Mouse (Mus musculus): ENCODE data around the gene Slit3.

Slit3 gene

DNA sequence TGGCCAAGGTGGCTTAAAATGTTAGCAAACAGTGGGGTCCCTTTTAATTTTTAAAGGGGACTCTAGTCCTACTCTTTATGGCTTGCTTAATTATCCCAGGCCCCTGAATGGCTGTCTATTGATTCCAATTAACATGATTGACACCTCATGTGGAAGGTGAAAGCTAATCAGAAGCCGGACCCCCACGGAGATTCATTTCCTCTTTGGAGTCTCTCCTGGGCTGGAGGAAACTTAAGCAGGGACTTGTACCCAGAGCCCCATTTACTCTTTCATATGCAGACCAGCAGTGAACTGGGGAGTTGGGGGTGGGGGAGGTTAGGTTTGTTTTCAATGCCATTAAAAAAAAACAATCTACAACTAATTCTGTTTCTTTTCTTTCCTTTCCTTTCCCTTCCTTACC lies 230.4 kb downstream of the Slit3 start:
- DNase-seq (ENCODE audit: low spot score): no peak

DNA sequence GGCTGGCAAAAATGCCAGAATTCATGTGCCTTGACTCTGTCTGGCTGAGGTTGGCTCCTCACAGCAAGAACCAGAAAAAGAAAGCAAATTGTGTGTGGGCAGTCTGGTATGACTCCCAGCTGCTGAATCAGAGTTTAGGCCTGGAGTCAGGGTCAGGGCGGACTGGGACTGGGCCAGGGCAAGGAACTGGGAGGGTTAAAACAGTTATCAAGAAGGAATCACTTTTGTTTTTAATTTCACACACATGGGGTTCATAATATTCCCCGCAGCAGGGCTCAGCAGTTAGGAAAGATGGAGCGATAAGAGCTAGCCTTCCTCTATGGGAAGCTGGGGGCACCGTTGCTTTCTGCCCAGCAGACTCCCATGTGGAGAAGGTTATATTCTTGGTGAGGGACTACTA lies 234.8 kb downstream of the Slit3 start:
- no peak for DNase-seq (ENCODE audit: low spot score)

DNA sequence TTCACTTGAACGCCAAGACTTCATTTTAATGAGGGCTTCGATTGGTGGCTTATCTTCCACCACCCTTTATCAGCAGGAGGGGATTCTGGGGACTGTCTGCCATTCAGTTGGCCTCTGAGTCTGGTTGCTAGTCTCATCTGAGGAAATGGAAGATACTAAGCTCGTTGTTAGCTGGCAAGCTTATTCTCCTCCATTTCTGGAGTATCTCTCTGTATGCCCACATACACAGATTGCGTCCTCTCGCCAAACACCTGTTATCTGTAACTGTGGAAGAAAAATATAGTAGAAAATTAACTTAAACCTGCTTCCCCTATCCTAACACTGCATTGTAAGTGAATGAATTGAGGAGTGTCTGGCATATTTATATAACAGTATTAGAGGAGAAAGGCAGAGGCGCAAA lies 240.0 kb downstream of the Slit3 start:
- no peak for DNase-seq (ENCODE audit: low spot score)

DNA sequence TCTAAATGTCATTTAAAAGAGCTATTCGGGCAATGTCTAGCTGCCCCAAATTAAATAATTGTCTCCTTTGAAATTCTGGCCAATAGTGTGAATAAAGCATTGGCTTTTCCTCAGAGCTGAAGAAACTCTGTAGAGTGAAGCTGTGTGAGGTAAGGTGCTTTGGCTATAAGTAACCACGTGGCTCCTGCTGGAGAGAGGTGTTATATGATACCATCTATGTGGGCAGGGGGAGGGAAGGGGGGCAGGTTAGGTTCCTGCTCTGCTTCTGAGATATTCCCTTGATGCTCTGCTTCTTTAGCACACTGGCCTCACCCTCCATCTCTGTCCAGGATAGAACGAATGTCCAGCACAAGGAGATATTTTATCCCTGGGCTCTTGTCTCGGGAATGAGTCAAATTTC lies 242.0 kb downstream of the Slit3 start:
- no peak for DNase-seq (ENCODE audit: low spot score)

DNA sequence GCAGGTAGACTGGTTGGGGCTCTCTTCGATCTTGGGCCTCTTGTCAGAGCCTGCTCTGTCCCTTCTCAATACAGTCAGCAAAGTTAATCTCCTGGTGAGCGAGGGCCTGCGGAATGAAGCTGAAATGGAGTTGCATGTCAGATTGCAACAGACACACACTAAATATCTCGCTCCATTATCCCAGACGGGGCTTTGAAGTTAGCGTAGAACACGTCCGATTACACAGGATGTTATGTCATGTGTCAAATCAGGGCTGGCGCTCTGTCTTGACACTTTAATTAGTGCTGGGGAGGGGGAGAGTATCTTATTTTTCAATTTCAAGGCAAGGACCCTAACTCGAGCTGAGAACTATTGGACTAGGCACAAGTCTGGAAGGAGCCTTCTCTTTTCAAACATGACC lies 243.4 kb downstream of the Slit3 start:
- DNase-seq (ENCODE audit: low spot score): no peak

DNA sequence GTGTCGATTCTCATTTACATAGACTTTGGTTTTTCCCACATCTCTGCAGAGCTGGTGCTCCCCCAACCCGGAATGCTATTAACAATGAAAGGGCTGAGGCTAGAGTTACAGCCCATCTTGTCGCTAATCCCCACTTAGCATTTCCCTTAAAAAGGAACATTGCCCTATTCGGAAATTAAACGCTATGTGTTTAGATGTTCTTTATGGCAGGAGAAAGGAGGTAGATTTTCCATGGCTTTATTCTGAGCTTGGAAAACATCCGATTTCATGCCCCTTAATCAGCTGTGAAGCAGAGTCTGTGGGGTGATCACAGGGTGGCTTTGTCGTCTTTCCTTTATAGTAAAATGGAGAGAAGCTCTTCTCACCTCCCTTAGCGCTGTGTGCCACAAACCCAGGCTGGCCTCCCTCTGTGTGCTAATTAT lies 244.5 kb downstream of the Slit3 start:
- DNase-seq (ENCODE audit: low spot score): no peak

DNA sequence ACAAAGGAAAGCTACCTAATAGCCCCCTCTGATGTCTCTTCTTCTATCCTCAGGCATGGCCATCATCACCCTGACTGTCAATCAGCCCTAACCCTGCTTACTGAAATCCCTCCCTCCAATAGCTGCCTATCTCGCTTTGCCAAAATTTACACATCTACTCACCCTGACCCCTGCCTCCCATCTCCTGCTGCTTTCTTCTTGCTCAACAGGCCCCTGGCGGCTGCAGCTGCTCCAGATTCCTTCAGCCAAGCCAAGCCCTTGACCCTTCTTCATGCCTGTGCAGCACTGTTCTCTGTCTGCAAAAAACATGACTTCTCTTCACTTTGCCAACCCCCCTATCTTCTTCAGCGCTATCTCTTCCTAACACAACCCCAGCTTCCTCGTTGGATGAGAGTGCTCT lies 245.6 kb downstream of the Slit3 start:
- no peak for DNase-seq (ENCODE audit: low spot score)

DNA sequence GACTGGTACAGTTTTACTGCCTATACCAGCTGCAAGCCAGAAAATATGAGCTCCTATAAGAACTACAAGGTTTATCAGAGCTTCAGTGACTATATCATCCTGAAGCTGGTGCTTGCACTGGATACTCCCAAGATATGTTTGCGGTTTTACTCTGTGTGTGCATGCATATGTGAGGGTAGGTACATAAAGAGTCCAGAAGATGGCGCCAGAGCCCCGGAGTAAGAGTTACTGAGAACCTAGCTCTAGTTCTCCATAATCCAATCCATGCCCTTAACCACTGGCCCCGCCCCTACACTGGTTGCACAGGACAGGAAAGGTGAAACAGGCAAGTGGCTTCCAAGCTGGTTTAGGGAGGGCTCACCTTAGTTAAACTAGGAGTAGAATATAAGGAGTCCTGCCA lies 246.2 kb downstream of the Slit3 start:
- DNase-seq (ENCODE audit: low spot score): no peak

DNA sequence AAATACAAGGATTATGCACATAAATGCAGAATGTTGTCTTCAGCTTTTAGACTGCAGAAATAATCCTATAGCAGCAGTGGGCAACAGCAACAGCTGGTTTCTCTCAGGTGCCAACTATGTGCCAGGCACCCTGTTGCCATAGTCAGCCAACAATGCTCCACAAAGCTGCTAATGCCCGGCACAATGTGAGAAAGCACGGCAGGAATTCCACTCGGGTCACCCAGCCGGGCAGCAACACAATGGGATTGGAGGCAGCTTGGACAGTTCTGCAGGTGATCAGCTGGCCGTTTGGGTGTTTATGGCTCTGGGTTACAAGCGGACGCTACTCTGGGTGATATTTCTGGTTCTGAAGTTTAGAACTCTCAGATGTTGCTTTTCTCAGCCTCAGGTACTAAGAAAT lies 248.9 kb downstream of the Slit3 start:
- no peak for DNase-seq (ENCODE audit: low spot score)

DNA sequence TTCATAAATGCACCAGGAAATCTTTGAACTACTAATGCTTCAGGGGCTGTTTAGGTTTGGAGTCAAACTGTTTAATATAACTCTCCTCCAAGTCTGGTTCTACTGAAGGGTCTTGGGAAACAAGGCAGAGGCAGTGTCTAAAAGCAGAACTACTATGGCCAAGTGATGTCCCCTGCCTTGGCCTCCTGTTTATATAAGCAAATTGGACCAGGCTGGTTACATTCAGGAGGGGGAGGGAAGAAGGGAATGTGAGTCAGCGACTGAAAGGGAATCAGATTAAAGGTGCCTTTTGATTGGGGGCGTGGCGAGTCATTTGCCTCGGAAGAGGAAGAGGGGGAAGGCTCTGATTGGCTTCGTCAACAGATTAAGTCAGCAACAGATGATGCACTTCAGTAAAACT lies 249.7 kb downstream of the Slit3 start:
- no peak for DNase-seq (ENCODE audit: low spot score)

DNA sequence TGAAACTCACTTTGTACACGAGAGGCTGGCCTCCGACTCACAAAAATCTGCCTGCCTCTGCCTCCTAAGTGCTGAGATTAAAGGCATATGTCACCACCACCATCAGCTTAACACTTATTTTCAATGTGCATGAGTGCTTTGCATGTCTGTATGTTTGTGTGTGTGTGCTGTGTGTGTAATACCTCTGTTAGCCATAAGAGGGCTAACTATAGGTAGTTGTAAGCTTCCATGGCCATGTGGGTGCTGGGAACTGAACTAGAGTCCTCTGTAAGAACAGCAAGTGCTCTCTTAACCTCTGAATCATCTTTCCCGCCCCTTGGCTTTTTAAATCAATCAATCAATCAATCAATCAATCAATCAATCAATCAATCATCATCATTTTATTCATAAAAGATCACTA lies 251.4 kb downstream of the Slit3 start:
- no peak for DNase-seq (ENCODE audit: low spot score)

DNA sequence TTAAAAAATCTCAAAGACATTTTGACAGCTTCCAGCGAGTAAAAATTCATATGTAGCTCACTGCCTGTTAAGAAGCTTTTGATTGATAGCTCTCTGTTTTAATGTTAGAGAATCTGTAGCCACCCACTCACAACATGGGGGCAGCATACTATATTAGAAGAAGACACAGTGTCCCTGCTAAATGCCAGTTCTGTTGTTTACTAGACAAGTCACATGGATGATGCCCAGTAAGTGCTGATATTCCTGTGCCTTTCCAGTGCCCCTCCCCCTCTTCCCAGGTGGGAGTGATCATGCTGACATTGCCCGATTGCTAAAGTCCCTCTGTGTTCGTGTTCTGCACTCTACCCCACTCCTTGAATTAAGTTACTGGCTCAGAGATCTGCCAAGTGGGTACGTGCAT lies 254.0 kb downstream of the Slit3 start:
- DNase-seq (ENCODE audit: low spot score): no peak

DNA sequence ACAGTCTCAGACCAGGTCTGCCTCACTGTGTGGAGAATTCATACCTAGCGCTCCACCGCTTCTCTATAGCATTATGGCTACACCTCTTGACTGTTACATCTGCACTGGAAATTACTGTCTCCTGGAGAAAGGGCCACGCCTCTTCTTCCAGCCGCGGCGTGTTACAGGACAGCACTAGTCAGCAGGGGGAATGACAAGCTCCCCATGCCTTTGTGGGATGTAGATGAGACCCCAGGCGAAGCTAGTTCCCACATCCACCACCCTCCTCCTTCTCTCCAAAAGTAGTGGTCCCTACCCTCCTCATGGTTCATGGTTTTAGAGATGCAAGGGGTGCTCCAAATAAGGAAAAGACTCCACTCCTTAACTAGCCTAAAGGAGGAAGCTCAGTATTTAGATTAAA lies 257.8 kb downstream of the Slit3 start:
- DNase-seq (ENCODE audit: low spot score): no peak

DNA sequence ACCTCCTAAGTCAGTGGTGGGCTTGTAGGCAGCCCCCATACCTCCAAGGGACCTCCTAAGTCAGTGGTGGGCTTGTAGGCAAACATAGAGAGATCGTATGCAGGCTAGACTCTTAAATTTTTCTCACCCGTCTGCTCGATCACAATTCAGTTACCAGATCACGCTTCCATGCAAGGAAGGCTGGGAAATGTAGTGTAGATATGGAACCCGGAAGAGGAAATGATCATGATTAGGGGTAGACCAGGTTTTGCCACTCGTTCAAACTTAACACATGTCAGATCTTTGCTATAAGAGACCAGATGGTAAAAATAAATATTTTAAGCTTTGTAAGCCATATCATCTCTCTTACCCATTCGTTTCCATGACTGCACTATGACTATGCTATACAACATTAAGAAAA lies 258.4 kb downstream of the Slit3 start:
- DNase-seq (ENCODE audit: low spot score): no peak

DNA sequence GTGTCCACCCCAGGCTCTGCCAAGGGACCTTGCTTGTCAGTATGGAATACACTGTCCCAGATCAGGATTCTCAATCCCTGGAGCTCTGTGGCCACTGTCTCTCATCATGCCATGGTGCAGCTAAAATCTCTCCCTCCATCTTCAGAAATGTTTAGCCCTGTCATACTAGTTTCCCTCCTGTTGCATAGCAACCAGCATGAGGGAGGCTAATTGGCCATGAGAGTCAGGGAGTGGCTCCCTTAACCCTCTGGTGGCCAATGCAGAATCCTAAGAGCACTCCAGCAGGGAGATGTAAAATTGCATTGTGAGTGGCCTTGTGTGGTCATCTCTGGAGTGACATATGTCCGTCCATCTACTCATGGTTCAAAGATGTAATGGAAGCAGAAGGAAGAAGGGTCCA lies 259.7 kb downstream of the Slit3 start:
- no peak for DNase-seq (ENCODE audit: low spot score)

DNA sequence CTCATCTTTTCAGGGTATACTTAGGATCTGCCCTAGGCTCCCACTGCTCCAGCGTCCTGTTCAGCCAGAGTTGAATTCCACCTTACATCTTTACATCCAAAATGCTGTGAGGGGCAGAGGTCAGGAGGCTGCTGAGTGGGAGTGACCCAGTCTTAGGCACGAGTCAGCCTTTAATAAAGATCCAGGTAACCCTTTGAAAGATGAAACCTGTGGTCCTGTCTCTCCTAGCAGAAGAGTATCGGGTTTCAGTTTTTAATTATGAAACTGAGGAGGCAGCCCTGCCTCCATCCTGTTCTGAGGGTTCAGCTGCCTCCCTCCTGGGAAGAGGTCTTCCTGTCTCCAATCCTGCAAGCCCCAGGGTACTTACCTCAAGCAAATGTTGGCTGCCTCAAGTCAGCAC lies 264.4 kb downstream of the Slit3 start:
- DNase-seq (ENCODE audit: low spot score): no peak

DNA sequence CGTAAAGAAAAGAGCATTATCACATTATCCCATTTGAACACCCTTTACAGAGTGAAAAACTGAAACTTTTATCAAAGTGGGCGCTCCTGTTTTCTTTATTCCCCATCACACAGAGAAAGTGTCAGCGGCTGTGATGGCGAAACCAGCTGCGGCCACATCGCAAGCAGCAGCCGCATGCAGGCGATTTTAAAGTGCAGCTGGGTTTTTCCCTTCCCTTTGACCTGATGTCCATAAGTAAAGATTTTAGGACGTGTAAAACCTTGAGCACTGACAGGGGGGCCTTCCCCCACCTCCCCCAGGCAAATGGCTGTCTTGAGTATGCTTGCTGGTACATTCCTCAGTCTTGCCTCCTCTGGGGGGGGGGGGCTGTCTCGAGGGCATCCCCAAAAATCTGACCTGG lies 266.8 kb downstream of the Slit3 start:
- DNase-seq (ENCODE audit: low spot score): no peak

DNA sequence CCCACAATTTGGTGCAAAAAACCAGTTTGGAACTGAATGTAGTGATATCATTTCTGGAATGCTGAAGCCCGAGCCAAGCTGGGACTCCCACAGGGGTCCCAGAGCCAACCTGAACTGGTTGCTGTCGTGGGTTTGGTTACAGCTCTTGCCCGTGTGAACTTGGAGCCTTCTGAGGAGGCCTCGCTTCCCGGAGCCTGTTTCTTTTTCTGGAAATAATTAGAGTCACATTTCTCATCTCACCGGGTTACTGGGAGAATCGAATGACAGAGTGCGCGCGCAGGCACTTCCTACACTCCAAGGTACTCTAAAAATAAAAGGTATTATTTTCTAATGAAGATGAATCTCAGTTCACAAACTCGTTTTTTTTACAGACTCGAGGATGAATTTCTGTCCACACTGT lies 267.4 kb downstream of the Slit3 start:
- DNase-seq (ENCODE audit: low spot score): no peak

DNA sequence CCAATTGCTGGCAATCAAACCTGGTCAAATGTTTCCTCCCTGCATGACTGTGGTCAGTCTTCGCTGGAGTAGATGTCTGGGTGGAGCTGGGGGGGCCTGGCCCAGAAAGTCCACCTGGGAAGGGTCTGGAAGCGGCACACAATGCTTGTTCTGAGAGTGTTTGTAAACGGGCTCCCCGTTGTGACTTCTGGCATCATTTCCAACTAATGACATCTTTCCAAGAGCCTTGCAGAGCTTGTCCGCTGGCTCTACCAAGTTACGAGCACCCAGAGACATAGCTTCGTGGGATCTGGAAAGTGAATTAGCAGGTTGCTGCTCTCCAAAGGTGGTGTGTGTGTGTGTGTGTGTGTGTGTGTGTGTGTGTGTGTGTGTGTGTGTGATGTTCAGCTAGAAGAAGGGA lies 268.3 kb downstream of the Slit3 start:
- DNase-seq (ENCODE audit: low spot score): no peak

DNA sequence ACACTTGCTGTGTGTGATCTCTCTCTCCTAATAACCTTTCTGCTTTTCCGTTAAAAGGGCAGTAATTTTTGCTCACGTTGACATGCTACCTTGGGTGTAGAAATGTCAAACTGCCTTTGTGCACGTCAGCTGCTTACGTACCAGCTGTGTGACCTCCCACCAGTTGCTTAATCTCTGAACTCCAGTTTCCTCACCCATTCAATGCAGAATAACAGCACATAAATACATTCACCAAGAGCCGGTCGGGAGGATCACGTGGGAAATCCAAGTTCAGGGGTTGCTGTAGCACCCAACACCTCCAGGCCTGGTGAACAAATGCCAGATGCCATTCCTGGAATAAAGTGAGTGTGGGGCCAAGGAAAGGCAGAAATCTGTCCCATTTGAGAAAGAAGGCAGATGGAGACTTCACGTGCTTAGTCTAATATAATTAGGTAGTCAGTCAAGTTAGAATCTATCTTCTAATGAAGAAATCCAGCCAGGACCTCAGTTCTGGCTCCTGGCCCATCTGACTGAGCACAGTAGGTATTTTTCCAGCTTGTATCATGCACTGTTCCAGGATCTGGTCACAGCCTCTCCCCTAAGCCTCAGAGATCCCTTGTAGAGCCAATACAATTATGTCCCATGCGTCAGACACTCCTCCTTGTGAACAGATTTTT lies 268.9 kb downstream of the Slit3 start:
- no peak for DNase-seq (ENCODE audit: low spot score)

DNA sequence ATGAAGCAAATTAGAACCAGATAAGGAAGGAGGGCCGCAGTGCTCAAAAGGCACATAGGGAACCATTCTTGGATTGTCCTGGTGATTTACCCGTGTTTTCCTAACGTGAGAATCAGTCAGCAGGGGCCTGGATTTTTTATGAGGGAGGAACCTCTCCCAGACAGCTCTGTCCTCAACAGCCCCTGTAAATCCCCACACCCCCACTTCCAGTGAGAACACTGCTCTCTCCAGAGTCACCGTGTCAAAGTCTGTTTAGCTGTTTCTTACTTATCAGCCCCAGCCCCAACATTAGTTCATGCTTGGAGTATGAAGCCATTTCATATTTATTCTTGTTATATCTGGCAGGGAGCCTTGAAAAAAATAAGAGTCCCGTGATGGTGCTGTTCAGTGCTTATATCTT lies 272.8 kb downstream of the Slit3 start:
- no peak for DNase-seq (ENCODE audit: low spot score)

DNA sequence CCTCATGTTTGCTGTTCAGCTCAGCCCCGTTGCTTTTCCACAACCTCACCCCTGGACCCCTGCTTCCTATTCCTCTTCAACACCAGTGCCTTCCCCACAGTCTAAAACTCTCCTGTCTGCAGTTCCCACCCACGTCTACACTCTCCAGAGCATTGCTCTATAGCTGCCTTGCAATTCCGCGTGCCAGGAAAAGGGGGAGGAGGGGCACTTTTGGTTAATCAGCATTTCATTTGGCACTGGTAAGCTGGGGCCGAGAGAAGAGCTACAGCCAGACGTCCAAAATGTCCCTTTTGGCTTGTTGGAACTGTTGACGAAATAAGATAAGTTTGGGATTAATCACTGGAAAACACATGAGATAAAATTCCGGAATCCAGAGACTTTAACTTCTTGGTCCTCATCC lies 274.4 kb downstream of the Slit3 start:
- DNase-seq (ENCODE audit: low spot score): no peak

DNA sequence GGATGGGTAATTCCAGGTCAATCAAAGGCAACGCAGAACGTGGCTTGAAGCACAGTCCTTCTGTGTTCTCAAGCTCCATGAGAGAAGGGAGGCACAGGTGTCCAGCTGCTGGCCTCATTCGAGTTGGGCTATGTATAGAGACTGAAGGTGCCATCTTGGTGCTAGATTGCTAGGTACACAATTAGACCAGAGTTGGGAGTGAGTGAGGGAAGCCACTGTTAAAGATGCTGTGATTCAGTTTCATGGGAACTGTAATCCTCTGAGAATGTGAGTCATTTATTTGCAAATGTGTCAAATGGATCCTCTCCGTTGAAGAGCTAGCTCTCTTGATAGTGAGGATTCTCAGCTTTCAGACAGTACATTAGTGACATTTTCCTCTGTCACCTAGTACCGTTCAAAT lies 277.3 kb downstream of the Slit3 start:
- no peak for DNase-seq (ENCODE audit: low spot score)

DNA sequence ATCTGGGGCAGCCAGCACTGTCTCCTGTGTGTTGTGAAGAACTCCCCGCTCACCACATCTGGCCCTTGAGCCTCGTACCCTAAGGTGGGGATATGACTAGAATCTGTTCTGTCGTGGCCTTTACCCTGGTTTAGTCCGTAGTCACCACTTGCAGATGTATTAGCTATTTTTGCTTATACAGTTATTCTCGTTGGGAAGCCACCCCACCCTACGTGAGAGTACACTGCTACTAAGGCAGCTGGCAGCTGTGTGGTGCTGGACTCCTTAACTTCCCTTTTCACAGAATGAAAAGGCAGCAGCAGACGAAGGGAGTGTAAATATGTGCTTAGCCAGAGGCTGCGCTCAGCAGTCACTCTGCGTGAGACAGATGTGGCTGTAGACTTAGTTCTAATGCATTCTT lies 282.5 kb downstream of the Slit3 start:
- DNase-seq (ENCODE audit: low spot score): no peak

DNA sequence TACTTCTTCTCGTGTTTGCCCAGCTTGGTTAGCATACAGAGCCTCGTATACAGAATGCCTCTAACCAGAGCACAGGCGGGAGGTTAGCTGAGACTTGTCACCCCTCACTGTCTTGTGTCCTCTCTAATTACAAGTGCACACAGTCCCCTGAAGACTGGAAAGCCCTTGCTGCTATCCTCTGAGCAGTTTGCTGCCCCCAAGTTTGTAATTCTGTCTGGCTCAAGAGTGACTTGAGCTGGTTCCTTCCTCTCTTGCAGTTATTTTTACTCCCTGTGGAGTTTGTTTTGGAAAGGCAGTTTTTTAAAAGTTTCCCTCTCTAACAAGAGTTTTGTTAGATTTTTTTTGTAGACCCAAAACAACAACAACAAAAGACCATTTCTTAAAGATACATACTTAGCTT lies 285.0 kb downstream of the Slit3 start:
- DNase-seq (ENCODE audit: low spot score): no peak
